Mouse (Mus musculus): ENCODE results near the gene Slc26a8.

DNA sequence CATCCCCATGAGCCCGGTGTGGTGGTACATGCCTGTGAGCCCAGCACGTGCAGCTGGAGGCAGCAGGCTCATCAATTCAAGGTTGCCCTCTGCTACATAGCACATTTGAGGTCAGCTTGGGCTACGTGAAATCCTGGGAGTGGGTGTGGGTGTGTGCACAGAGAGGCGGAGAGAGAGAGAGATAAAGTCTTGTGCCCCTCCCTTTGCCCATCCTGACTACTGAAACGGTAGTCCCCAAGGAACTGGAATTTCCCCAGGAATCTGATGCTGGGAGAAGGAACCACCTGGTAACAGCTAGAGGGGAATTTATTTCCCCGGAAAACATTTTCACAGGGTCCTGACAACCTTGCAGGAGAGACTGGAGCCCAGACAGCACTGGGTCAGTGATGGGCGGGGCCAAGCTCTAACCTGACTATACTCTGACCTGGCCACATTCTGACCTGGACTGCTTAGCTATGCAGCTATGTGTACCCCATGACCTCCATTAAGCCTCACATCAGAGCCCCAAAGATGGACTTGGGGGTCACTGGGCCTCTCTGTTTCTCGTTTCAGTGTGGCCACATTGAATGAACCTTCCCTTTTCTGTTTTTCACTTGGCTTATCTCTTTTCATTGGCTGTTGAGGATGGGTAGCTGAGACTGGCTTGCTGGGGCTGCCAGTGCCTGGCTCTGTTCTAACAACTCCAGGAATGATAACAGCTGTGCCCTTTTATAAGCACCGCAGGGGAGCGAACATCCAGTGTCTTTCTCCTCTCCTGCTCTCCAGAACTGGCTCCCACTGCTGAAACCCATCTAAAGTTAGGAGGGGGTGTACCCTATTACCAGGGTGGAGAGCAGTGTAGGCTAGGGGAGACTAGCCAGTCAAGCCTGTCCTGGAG is 61.5 kb downstream of the Slc26a8 start:
- TF ChIP-seq TCF12 (IDR thresholded peaks at IDR 0.05; ENCODE audit: low read depth, low read length) (no peak), NELFE (IDR thresholded peaks at IDR 0.05; ENCODE audit: low read depth, low read length) (no peak), ELF1 (IDR thresholded peaks at IDR 0.05; ENCODE audit: low read depth, low read length) (no peak), CTCF (IDR thresholded peaks at IDR 0.05 in 2 of 3, conservative IDR thresholded peaks at IDR 0.05 in 1 of 3; ENCODE audit: control insufficient read depth in 1 of 3, insufficient read depth in 1 of 3, low read depth in 2 of 3, low read length in 3 of 3, poor library complexity in 1 of 3, severe bottlenecking in 1 of 3) (no peak), POLR2A (IDR thresholded peaks at IDR 0.05; ENCODE audit: control insufficient read depth in 1 of 2, insufficient read depth in 1 of 2, low read depth in 1 of 2, low read length in 2 of 2, poor library complexity in 1 of 2) (no peak), ZMIZ1 (IDR thresholded peaks at IDR 0.05; ENCODE audit: low read depth, low read length) (no peak)

All from MEL (cell line).